Mouse (Mus musculus): Measurements from ENCODE around the gene Znrf3.
A peak's percentile ranks its signal among the peaks of the same experiment; 100 is the strongest.

Gene Znrf3

GRCm38 (mm10) chr11:5242158-5242557 is 202.5 kb downstream of the Znrf3 start:
- DNase-seq (ENCODE audit: low read depth, low spot score): no peak

- DNase-seq (ENCODE audit: low read depth, low spot score): peak; percentile 49
Observed at GRCm38 (mm10) chr11:5239706-5240690, 204.6 kb downstream of the Znrf3 start.

All from mesoderm, embryonic 11.5 days (tissue).